Mouse (Mus musculus): ENCODE results near the gene Ugt2b37. TPM values are rescaled to one million over a fixed set of nuclear protein-coding genes. Genes with fewer than 3 reads are reported as not detected.
"Not testable (repeated sequence)": the region's sequence is repeated elsewhere in the genome, so short reads cannot be mapped to it uniquely, and the experiment has no call there.

Ugt2b37 gene
- not detected in 2 replicates for polyA plus RNA-seq (2014; fragmentation: Nextera tagmentation; extraction: Ambion mirVana)

DNA sequence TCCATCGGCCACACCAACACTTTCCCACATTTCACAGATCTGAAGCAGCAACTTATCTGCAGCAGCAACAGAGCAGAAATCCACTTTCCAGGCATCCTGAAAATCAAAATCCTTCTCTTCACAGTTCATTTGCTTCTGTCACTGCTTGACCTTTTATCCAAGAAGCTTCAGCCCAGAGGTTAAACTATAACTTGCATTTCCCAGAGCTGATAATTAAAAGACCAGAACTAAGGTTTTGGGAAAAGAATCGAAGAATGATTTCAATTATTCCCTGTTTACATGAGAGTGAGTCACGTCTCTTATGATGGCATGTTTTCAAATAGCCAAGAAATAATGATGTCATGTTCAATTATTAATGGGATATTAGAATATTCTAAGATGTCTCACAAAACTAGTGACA is at the start of gene Ugt2b37:
Ugt2b37 (minus strand) TSS at position 129 of the 400 bp plus-strand sequence.
- DNase-seq (ENCODE audit: low spot score), result not testable (repeated sequence)

DNA sequence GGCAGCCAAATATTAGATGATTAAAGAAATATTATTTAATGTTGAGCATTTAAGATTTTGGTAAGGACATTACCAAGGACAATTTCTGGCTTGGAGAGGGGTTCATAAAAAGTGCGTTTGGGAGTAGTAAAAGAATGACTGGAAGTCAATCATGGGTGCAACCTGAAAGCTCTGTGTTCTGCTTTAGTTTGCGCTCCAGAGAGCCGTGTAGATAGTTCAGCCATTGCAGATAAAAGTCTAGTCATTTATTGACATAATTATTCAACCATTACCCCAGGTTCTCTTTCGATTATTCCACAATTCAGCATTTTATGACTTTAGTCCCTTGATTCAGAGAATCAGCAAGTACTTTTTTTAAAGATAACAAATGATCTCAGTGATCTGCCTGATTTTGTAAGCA is 31.6 kb upstream of the Ugt2b37 start:
- not testable (repeated sequence) for ATAC-seq (ENCODE audit: insufficient number of reproducible peaks, low FRiP score, low TSS enrichment, low read depth); H3K27me3 ChIP-seq (ENCODE audit: control insufficient read depth, insufficient read depth, low read length); DNase-seq (ENCODE audit: low spot score); H3K4me3 ChIP-seq (ENCODE audit: low read depth, low read length); H3K4me1 ChIP-seq (ENCODE audit: control insufficient read depth, insufficient read depth, low read length); H3K27ac ChIP-seq (replicated peaks; ENCODE audit: low read depth, low read length); H3K9ac ChIP-seq (ENCODE audit: low read length); H3K36me3 ChIP-seq (ENCODE audit: control insufficient read depth, insufficient read depth, low read length); H3K4me2 ChIP-seq (ENCODE audit: low read depth, severe bottlenecking); H3K9me3 ChIP-seq (ENCODE audit: control insufficient read depth, low read length)
- 89% methylated on average over 4 of the region's 4 CpGs for WGBS

More for the DNA sequence above, at the start of gene Ugt2b37:
- not testable (repeated sequence) for H3K9me3 ChIP-seq (ENCODE audit: control insufficient read depth, low read length); H3K36me3 ChIP-seq (ENCODE audit: control insufficient read depth, insufficient read depth, low read length); H3K4me1 ChIP-seq (ENCODE audit: control insufficient read depth, insufficient read depth, low read length); H3K27ac ChIP-seq (replicated peaks; ENCODE audit: low read depth, low read length); H3K4me2 ChIP-seq (ENCODE audit: low read depth, severe bottlenecking); ATAC-seq (ENCODE audit: insufficient number of reproducible peaks, low FRiP score, low TSS enrichment, low read depth); H3K4me3 ChIP-seq (ENCODE audit: low read depth, low read length); H3K9ac ChIP-seq (ENCODE audit: low read length); H3K27me3 ChIP-seq (ENCODE audit: control insufficient read depth, insufficient read depth, low read length)
- 90% methylated on average over 3 of the region's 3 CpGs for WGBS

DNA sequence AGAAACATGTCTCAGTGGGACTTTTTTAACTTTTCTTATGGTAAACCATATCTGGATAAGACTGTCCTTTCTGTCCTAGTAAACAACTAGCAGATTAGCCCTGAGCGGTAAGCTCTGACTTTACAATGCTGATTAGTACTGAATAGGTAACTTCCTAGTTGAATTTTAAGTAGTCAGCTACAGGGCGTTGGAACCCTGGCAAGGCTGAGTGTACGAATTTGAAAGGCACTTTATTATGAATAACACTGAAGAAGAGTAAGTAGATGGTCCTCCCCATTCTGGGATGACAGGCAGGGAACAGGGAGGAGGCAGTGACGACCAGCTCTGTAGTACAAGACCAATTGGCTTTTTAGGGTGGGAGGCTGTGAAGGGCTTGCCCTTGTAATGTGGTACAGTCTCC is 21.4 kb upstream of the Ugt2b37 start:
- WGBS, result 88% methylated on average over 4 of the region's 4 CpGs
- not testable (repeated sequence) for H3K4me1 ChIP-seq (ENCODE audit: control insufficient read depth, insufficient read depth, low read length); ATAC-seq (ENCODE audit: insufficient number of reproducible peaks, low FRiP score, low TSS enrichment, low read depth)

DNA sequence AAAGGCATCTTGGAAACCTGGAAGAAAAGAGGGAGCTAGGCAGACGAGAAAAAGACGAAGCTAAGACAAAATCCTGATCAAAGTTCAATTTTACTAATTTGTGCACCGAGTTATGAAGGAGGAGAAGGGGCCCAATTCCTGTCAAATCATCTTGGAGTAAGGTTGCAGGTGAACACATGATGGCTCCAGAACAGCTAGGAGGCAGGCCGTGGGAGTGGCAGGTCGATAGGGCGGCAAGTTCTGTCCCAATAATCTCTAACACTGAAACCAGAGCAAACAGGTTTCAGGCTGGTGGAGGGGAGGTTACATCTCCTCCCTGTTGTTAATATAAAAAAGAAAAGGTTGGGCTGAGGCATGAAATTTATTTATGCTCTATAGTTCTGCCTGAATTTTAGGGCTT is 21.0 kb upstream of the Ugt2b37 start:
- no peaks in the 10 kb centered on the region for H3K27me3 ChIP-seq (ENCODE audit: control insufficient read depth, insufficient read depth, low read length)
- DNase-seq (ENCODE audit: low spot score), result no peak
- H3K9me3 ChIP-seq (ENCODE audit: control insufficient read depth, low read length), result no peaks in the 10 kb centered on the region
- H3K4me2 ChIP-seq (ENCODE audit: low read depth, severe bottlenecking), result no peak overlapping the region
- H3K27ac ChIP-seq (replicated peaks; ENCODE audit: low read depth, low read length), result no peak overlapping the region
- H3K36me3 ChIP-seq (ENCODE audit: control insufficient read depth, insufficient read depth, low read length), result no peaks in the 10 kb centered on the region
- H3K4me3 ChIP-seq (ENCODE audit: low read depth, low read length), result no peak overlapping the region
- ATAC-seq (ENCODE audit: insufficient number of reproducible peaks, low FRiP score, low TSS enrichment, low read depth), result no peak
- H3K4me1 ChIP-seq (ENCODE audit: control insufficient read depth, insufficient read depth, low read length), result no peaks in the 10 kb centered on the region
- no peak overlapping the region for H3K9ac ChIP-seq (ENCODE audit: low read length)
- 90% methylated on average over 6 of the region's 6 CpGs for WGBS

More for the DNA sequence above, 21.4 kb upstream of the Ugt2b37 start:
- not testable (repeated sequence) for H3K9ac ChIP-seq (ENCODE audit: low read length); H3K4me3 ChIP-seq (ENCODE audit: low read depth, low read length); H3K9me3 ChIP-seq (ENCODE audit: control insufficient read depth, low read length); H3K4me2 ChIP-seq (ENCODE audit: low read depth, severe bottlenecking); H3K27me3 ChIP-seq (ENCODE audit: control insufficient read depth, insufficient read depth, low read length); DNase-seq (ENCODE audit: low spot score); H3K27ac ChIP-seq (replicated peaks; ENCODE audit: low read depth, low read length); H3K36me3 ChIP-seq (ENCODE audit: control insufficient read depth, insufficient read depth, low read length)

DNA sequence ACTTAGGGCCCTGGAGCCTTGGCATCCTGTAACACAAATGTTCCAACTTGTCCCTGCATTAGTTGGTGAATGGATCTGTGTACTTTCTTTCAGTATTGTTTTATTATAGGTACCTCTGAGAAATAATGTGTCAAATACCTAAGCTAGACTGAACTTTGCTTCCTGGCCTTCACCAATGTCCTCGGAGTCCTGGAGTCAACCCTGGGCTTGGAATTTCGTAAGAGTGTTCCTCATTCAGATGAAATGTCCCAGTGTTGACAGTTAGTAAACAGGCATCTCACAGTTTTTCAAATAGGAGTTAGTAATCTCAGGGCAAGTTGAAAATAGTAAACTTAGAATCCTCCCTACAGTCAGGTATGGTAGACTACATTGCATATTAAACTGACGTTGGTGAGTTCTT is 1.2 kb upstream of the Ugt2b37 start:
- Histone ChIP-seq H3K9ac (ENCODE audit: low read length) (no peak overlapping the region), H3K27me3 (ENCODE audit: control insufficient read depth, insufficient read depth, low read length) (no peaks in the 10 kb centered on the region), H3K36me3 (ENCODE audit: control insufficient read depth, insufficient read depth, low read length) (no peaks in the 10 kb centered on the region), H3K4me2 (ENCODE audit: low read depth, severe bottlenecking) (no peak overlapping the region), H3K27ac (replicated peaks; ENCODE audit: low read depth, low read length) (no peak overlapping the region), H3K4me1 (ENCODE audit: control insufficient read depth, insufficient read depth, low read length) (no peaks in the 10 kb centered on the region), H3K4me3 (ENCODE audit: low read depth, low read length) (no peak overlapping the region), H3K9me3 (ENCODE audit: control insufficient read depth, low read length) (no peaks in the 10 kb centered on the region)
- DNase-seq (ENCODE audit: low spot score), result no peak
- ATAC-seq (ENCODE audit: insufficient number of reproducible peaks, low FRiP score, low TSS enrichment, low read depth), result no peak
- WGBS, result 86% methylated on average over 3 of the region's 3 CpGs

DNA sequence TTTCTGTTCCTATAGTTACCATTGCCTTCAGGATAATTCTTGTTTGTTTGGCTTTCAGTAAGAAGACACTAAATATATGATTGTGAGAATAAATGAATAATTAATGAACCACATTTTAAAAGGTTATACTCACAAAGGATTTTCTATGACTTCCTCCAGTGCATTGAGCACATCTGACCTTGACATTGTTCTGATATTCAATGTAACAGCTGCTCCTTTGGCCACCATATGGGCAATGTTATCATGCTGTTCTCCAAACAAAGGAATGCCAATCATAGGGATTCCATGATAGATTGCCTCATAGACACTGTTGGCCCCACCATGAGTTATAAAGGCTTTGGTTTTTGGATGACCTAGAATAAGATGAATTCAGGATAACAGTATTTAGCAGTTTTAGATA is 12.5 kb downstream of the Ugt2b37 start:
- not testable (repeated sequence) for H3K9me3 ChIP-seq (ENCODE audit: control insufficient read depth, low read length); H3K27me3 ChIP-seq (ENCODE audit: control insufficient read depth, insufficient read depth, low read length); DNase-seq (ENCODE audit: low spot score); ATAC-seq (ENCODE audit: insufficient number of reproducible peaks, low FRiP score, low TSS enrichment, low read depth); H3K36me3 ChIP-seq (ENCODE audit: control insufficient read depth, insufficient read depth, low read length); H3K4me2 ChIP-seq (ENCODE audit: low read depth, severe bottlenecking); H3K4me1 ChIP-seq (ENCODE audit: control insufficient read depth, insufficient read depth, low read length); H3K4me3 ChIP-seq (ENCODE audit: low read depth, low read length); H3K9ac ChIP-seq (ENCODE audit: low read length); H3K27ac ChIP-seq (replicated peaks; ENCODE audit: low read depth, low read length)

DNA sequence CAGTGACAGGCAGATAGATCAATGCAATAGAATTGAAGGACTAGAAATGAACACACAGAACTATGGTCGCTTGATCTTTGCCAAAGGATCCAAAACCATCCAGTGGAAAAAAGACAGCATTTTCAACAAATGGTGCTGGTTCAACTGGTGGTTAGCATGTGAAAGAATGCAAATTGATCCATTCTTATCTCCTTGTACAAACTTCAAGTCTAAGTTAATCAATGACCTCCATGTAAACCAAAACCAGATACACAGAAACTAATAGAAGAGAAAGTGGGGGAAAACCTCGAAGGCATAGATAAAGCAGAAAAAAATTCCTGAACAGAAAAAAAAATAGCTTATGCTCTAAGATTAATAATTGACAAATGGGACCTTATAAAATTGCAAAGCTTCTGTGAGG is 58.2 kb downstream of the Ugt2b37 start:
- H3K4me3 ChIP-seq (ENCODE audit: low read depth, low read length); H3K36me3 ChIP-seq (ENCODE audit: control insufficient read depth, insufficient read depth, low read length); H3K9me3 ChIP-seq (ENCODE audit: control insufficient read depth, low read length); H3K9ac ChIP-seq (ENCODE audit: low read length); H3K4me2 ChIP-seq (ENCODE audit: low read depth, severe bottlenecking); DNase-seq (ENCODE audit: low spot score); H3K27ac ChIP-seq (replicated peaks; ENCODE audit: low read depth, low read length); H3K27me3 ChIP-seq (ENCODE audit: control insufficient read depth, insufficient read depth, low read length); H3K4me1 ChIP-seq (ENCODE audit: control insufficient read depth, insufficient read depth, low read length); ATAC-seq (ENCODE audit: insufficient number of reproducible peaks, low FRiP score, low TSS enrichment, low read depth): not testable (repeated sequence)
- 83% methylated on average over 2 of the region's 2 CpGs for WGBS

Other genes starting within 250 kb of the Ugt2b37 start
- not detected in 2 replicates for gene Ugt2b36, start 162.2 kb downstream of the Ugt2b37 start, polyA plus RNA-seq (2014; fragmentation: Nextera tagmentation; extraction: Ambion mirVana)
- not detected in 2 replicates for gene Ugt2b5, start 114.5 kb downstream of the Ugt2b37 start, polyA plus RNA-seq (2014; fragmentation: Nextera tagmentation; extraction: Ambion mirVana)
- gene Ugt2a3, start 82.4 kb upstream of the Ugt2b37 start, polyA plus RNA-seq (2014; fragmentation: Nextera tagmentation; extraction: Ambion mirVana), result not detected in 2 replicates
- gene Ugt2b38, start 169.4 kb upstream of the Ugt2b37 start, polyA plus RNA-seq (2014; fragmentation: Nextera tagmentation; extraction: Ambion mirVana), result not detected in 2 replicates
- not detected in 2 replicates for gene Ugt2a2, start 227.5 kb upstream of the Ugt2b37 start, polyA plus RNA-seq (2014; fragmentation: Nextera tagmentation; extraction: Ambion mirVana)
- gene Gm43638, start 232.0 kb upstream of the Ugt2b37 start, polyA plus RNA-seq (2014; fragmentation: Nextera tagmentation; extraction: Ambion mirVana), result not detected in 2 replicates
- gene Ugt2a1, start 236.1 kb upstream of the Ugt2b37 start, polyA plus RNA-seq (2014; fragmentation: Nextera tagmentation; extraction: Ambion mirVana), result not detected in 2 replicates